20 mouse cellular contexts compared by ENCODE assay signal in genomic region chr2:130706602-130707001, GRCm38 (mm10). TPM values are rescaled to one million over a fixed set of nuclear protein-coding genes. Genes with fewer than 3 reads are reported as not detected.
"Had no signal": no experiment of that assay in that cellular context is flagged by ENCODE, and none has a peak within 500 bp of the region (broad histone marks: within the 10 kb centered on the region; RNA-seq: fewer than 3 reads in every experiment).

No protein-coding gene starts in this region.

- H3K4me3 ChIP-seq: layer of hippocampus, adult 2 months; limb, embryonic 13.5 days; midbrain, embryonic 12.5 days; midbrain, embryonic 15.5 days; neural tube, embryonic 12.5 days; neural tube, embryonic 15.5 days had no signal

- ATAC-seq: hindbrain, postnatal 0 days; intestine, postnatal 0 days; lung, postnatal 0 days; midbrain, embryonic 15.5 days had no signal

- H3K4me2 ChIP-seq: limb, embryonic 13.5 days; lung, embryonic 14.5 days; midbrain, embryonic 12.5 days; midbrain, embryonic 15.5 days; neural tube, embryonic 12.5 days; neural tube, embryonic 15.5 days had no signal

- H3K9ac ChIP-seq: limb, embryonic 13.5 days; liver, embryonic 14.5 days; lung, embryonic 14.5 days; midbrain, embryonic 12.5 days; midbrain, embryonic 15.5 days; neural tube, embryonic 12.5 days; neural tube, embryonic 15.5 days had no signal

- H3K27ac ChIP-seq: hindbrain, postnatal 0 days; kidney, postnatal 0 days; layer of hippocampus, adult 2 months; limb, embryonic 13.5 days; liver, embryonic 14.5 days; macrophage; midbrain, embryonic 12.5 days; midbrain, embryonic 15.5 days; neural tube, embryonic 12.5 days; neural tube, embryonic 15.5 days; stomach, postnatal 0 days had no signal

- DNase-seq: kidney, adult 2 months; kidney, postnatal 25 days; layer of hippocampus, adult 9-11 months; lung, embryonic 14.5 days; retina, postnatal 1 day; thymus, postnatal 25 days had no signal

- H3K4me1 ChIP-seq: midbrain, embryonic 12.5 days; midbrain, embryonic 15.5 days; neural tube, embryonic 12.5 days had no signal

- H3K27me3 ChIP-seq: limb, embryonic 13.5 days; midbrain, embryonic 12.5 days; midbrain, embryonic 15.5 days; neural tube, embryonic 12.5 days; neural tube, embryonic 15.5 days had no signal

- H3K9me3 ChIP-seq: limb, embryonic 13.5 days; midbrain, embryonic 12.5 days; midbrain, embryonic 15.5 days; neural tube, embryonic 12.5 days; neural tube, embryonic 15.5 days had no signal

RNA-seq across cellular contexts. Expression of gene Slc4a11, which starts 9.3 kb away (rescaled TPM):
- total RNA-seq: megakaryocyte, adult 5-6 weeks had no signal
